Mouse (Mus musculus): ENCODE measurements around the gene Slc25a25.

GRCm38 (mm10) chr2:32449761-32450754 is 1.2 kb downstream of the Slc25a25 start, which contains the start of gene Naif1:
- no peak for TF ChIP-seq CTCF (IDR thresholded peaks at IDR 0.05; ENCODE audit: low read depth)
- TF ChIP-seq EP300 (optimal IDR thresholded peaks at IDR 0.05) = no peak
